Mouse (Mus musculus) heart, adult 11 months (tissue): ENCODE measurements at regions not wholly inside any gene's neighbourhood (a gene's known extent, or its start where the extent isn't known, plus 50 kb on each side); places are given as distances from the start of the nearest gene placed in this dataset.

Experiments used
- DNase-seq: peaks from one replicate; pipeline ENCODE4 v3.0.0; 2022

- no peak for DNase-seq
These were observed 571.6 kb downstream of the Btbd3 start for GRCm38 (mm10) chr2:138827813-138828570.

GRCm38 (mm10) chr2:138838846-138839245 lies 582.5 kb downstream of the Btbd3 start:
- no peak for DNase-seq

DNA sequence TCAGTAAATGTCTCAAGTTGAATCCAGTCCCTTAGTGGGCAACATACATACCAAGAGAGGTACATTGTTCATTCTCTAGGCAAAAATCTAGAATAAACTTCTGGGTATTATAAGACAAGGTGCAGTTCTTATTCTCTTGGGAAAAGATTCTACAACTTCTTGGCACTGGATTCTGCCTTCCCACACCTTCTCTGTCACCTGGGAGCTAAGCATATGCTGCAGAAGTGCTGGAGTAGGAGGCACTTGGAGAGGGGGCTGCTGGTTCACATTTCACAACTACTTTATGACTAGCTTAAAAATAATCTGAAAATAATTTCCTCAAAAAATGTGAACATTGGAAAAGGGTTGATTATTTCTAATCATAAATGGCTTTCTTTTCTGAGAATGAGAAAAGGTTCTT lies 602.8 kb downstream of the Btbd3 start:
- no peak for DNase-seq

GRCm38 (mm10) chr2:138896563-138896962 lies 597.1 kb upstream of the Sptlc3 start:
- no peak for DNase-seq

DNA sequence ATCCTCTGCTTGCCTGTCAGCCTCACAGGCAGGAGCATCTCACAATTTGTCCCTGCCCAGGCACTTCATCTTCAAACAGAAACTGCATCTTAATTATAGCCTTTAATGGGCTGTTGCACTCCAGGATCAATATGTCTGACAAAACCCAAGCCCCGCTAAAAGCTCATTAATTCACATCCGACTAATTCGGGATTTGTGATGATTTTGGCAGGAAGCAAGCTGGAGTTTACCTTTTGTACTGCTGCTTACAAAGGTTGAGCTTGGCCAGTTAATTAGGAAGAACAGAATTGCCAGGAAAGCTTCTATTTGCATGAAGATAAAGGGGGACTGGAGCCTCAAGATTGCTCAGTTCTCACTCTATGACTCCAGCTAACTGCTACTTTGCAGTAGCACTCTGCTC lies 596.6 kb upstream of the Sptlc3 start:
- no peak for DNase-seq

GRCm38 (mm10) chr2:138937165-138937564 lies 556.5 kb upstream of the Sptlc3 start:
- no peak for DNase-seq

- no peak for DNase-seq
These were observed 554.3 kb upstream of the Sptlc3 start for GRCm38 (mm10) chr2:138939367-138939766.

DNA sequence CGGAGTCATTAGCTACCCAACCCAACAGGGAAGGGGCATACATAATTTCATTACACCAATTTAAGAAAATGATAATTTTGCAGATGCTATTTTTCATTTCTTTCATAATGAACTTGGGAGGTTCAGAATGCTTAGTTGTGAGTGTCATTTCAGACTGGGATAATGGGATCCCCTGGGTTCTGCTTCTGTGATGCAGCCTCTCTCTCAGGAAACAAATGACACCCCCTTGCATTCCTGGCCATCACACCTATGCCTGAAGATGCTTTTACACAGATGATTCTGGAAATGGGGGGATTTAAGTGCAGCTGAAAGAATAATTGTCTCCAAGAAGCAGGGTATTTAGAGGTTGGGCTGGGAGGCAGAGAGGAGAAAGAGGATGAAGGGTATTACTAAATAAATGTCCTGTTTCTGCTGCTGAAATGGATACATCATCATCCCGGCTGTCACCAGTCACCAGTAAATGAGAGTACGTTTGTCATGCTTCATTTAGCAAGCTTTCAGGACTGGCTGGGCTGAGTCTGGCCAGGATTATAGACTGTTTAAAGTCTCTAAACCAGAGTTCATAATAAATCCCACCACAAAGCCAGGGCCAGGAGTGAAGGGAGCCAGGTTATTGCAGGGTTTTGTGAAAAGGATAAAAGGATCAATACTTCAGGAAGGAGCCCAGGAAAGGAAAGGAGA lies 527.5 kb upstream of the Sptlc3 start:
- DNase-seq = no peak

DNA sequence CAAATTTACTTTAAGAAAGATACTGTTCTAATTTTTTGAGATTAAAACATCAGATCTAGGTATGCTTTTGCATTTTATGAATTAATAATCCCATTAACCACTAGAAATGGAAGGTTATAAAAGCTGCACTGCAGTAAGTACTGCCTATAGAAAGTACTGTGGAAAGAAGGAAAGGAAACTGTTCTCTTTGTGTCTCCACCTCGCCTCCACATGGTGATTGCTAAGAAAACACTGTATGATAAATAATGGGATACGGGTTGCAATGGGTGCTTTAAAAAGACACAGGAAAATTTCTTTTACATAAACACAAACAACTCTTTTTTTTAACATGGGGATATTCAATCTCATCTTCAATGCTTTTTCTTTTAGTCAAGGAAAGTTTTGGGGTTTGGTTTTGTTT lies 519.2 kb upstream of the Sptlc3 start:
- no peak for DNase-seq

- no peak for DNase-seq
These were observed 503.7 kb upstream of the Sptlc3 start for GRCm38 (mm10) chr2:138990031-138990430.

DNA sequence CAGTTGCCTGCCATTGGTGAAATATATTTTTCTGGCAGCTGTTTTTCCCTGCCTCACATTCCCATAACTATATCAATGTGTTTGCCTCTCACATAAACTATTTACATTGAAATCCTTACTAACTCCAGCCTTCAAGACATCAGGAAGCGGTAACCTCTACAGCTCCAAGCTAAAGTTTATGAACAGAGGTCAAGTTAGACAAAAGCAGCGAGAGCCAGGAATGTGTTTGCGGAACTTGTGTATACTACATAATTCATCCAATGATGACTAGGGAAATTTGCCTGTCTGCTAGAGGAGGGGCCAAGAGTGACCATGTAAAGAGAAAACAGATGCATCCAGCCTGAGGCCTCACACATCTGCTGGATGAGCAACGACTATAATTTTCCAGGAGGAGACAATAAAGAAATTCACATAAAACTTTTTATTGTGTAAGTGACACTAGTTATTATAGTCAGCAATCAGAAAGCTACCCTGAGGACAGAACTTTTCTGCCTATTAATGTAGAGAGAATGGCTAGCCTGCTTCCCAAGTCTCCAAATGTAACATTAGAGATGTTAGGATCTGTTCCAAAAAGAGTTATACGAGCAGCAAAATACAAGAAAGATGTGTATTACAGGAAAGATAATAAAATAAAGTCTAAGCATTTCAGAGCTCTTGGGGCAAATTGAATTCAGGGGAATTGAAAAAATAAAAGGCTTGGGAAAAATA lies 461.5 kb upstream of the Sptlc3 start:
- no peak for DNase-seq

DNA sequence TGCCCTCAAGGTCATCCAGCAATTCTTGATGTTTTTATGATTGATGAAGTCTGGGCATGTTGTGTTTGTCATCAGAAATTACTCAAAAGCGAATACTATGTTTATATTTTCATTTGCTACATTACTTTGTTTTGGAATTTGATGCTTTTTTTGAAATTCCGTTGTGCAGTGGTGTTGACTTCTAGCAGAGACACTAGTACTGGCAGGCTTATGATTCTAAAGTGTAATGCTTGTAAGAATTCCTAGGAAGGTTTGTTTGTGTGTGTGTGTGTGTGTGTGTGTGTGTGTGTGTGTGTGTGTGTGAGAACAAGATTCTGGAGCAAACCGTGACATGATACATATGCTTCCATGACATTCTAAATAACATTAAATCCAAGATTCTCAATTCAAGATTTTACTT lies 458.9 kb upstream of the Sptlc3 start:
- no peak for DNase-seq

GRCm38 (mm10) chr2:139041671-139042273 lies 451.9 kb upstream of the Sptlc3 start:
- DNase-seq = no peak

DNA sequence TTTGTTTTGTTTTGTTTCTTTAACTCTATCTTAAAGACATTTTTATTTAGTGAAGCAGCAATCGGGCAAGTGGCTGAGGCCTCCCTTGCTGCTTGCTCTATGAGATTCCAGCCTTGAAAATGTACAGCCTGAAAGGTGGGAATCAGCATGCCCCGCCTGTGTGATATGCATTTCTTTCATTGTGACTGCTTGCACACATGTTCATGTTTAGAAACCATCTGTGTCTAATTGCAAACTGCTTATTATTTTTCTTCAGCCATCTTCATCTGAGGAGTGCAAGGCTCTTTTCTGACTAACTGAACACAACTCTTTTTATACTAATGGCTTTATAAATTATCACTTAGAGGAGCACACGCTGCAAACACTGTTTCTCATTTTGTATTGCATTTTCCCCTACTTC lies 449.0 kb upstream of the Sptlc3 start:
- no peak for DNase-seq

DNA sequence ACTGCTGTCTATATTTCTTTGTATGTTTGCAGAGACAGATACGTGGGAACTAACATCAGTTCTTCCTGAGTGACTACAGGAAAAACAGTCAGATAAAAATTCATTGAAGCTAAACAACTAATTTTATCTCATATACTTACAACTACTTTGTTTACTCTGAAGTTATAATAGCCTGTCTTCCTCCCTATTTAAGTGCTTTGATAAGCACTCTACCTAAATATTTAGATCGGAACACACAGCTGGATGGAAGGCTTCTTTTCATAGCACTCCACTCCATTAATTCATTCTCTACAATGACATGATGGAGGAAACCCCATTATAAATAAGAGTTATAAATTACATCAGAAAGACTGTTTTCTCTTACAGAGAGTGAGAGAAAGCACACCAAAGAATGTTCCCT lies 438.5 kb upstream of the Sptlc3 start:
- DNase-seq = no peak

GRCm38 (mm10) chr2:139069276-139069961 lies 424.3 kb upstream of the Sptlc3 start:
- DNase-seq = no peak

DNA sequence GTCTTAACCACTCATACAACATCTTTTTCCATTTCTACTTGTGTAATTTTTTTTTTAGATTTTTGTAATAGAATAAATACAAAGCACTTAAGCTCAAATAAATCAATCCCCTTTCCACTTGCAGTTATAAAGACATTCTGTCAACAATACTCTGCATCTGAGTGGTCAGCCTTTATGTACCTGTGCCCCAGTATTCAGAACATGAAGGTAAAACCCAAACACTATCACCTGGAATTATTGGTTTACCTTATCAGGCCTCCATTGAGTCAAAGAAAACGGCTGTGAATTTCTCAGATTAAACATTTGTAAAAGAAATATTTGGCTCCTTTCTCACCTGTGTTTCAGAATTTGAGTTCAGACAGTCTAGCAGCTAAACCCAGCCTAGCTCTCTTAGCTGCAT lies 422.0 kb upstream of the Sptlc3 start:
- no peak for DNase-seq

DNA sequence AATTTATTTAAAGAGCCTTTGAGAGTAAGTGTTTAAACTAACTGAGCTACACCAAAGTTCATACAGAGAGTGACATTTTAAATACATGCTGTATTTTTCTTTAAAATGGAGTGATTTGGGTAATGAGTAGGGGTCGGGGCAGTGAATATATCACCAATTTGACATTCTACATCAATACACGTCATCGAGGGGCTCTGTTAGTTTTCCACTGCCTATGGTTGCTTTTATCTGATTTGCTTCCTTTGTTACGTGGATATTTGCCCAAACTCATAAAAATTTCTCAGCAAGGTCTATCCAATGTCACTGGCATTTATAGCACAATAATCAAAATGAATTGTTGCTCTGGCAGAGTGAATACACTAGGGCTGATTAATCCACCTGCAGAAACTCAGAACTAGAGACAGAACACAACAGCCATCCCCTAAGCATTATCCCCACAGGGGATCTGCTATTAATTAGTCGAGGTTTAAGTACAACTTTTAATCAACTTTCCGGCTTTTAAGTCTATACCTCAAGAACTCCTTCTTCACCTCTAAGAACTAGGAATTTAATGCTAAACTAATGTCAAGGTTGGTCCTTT lies 400.1 kb upstream of the Sptlc3 start:
- no peak for DNase-seq

DNA sequence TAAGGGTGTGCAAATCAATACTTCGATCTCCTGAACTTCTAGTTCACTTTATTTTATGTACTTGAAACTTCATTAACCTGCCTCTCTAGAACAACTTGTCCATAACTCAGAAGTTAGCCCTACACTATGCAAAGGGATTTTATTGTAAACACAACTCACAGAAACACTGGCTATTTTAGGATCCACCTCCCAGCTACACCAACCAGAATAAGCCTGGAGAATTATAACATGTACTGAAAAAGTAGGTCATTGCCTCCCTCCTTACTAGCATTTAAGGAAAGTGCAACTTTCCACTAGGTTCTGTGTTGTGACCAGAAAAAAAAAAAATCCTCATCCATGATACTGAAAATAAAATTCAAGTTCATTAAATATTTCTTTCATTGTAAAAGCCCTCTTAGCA lies 382.0 kb upstream of the Sptlc3 start:
- no peak for DNase-seq

- DNase-seq = no peak
These were observed 379.2 kb upstream of the Sptlc3 start for GRCm38 (mm10) chr2:139114523-139114922.

DNA sequence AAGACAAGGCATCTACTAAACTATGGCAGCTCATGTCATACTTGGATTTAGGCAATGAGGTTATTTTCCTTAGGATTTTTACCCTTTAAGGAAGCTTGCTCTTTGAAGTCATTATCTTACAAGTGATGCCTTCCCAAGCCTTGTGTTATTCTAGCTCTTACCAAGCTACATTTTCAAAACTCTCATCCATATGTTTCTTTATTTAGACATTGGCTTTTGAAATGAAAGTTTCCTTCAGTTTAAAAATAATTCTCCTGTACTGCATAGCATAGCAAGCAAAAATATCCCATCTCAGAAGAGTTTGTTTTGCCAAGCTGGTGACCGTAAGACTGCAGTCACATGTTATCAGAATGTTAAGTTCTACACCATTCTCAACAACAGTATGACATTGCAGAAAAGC lies 372.8 kb upstream of the Sptlc3 start:
- DNase-seq = no peak

GRCm38 (mm10) chr2:139132121-139132520 lies 361.6 kb upstream of the Sptlc3 start:
- no peak for DNase-seq

DNA sequence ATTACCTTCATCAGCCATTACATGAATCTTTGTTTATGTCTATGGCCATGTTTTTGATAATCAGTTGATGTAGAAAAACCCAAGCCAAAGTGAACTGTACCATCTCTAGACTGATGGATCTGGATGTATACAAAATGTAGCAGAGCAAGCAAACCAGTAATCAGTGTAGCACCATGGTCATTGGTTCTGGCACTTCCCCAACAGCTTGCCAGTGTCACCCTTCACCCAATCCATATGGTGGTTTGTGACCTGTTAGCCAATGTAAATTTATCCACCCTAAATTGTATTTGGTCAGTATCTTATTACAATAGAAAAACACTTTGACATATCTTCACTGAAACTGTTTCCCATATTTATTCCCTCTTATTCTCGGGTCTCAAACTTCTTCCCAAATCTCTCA lies 346.7 kb upstream of the Sptlc3 start:
- no peak for DNase-seq
